Mouse (Mus musculus) liver, adult 2 months (tissue): ENCODE data around the gene Rilpl1. TPM values are rescaled to one million over a fixed set of nuclear protein-coding genes. Genes with fewer than 3 reads are reported as not detected.
A peak's percentile ranks its signal among the peaks of the same experiment; 100 is the strongest.

ENCODE experiments used
- DNase-seq: peaks from one replicate; pipeline ENCODE4 v3.0.0-alpha.2; 2011; ENCODE audit warnings: low read depth, low spot score; ENCODE audit errors: extremely low read depth
- H3K27ac ChIP-seq: fragments of 200-500 bp; replicated peaks from 2 replicates; pipeline ENCODE4 v1.5.1; 2012; ENCODE audit warnings: low read depth, mild to moderate bottlenecking, control low read depth, inconsistent platforms, low read length; ENCODE audit not compliant: insufficient read depth
- H3K27me3 ChIP-seq: fragments of 200-500 bp; 2 replicates; pipeline ENCODE4 v1.6.1; 2012; ENCODE audit warnings: mild to moderate bottlenecking, moderate library complexity, low read length, inconsistent platforms; ENCODE audit not compliant: control insufficient read depth, insufficient read depth
- H3K36me3 ChIP-seq: fragments of 200-500 bp; 2 replicates; pipeline ENCODE4 v1.6.1; 2012; ENCODE audit warnings: low read length, inconsistent platforms; ENCODE audit not compliant: control insufficient read depth, insufficient read depth
- H3K4me1 ChIP-seq: fragments of 200-500 bp; 2 replicates; pipeline ENCODE4 v1.6.1; 2011; ENCODE audit warnings: low read length; ENCODE audit not compliant: control insufficient read depth, insufficient read depth
- H3K4me3 ChIP-seq: fragments of 200-500 bp; 2 replicates; pipeline ENCODE4 v1.5.1; 2011; ENCODE audit warnings: low read depth, mild to moderate bottlenecking, control low read depth, low read length, moderate library complexity; ENCODE audit not compliant: insufficient read depth
- H3K79me2 ChIP-seq: fragments of 200-500 bp; 2 replicates; pipeline ENCODE4 v1.6.1; 2012; ENCODE audit warnings: inconsistent platforms, mild to moderate bottlenecking, low read length, moderate library complexity; ENCODE audit not compliant: control insufficient read depth, insufficient read depth
- H3K9ac ChIP-seq: fragments of 200-500 bp; 2 replicates; pipeline ENCODE4 v1.6.1; 2012; ENCODE audit warnings: low read depth, mild to moderate bottlenecking, control low read depth, inconsistent platforms, low read length
- CTCF ChIP-seq: fragments of 200-500 bp; IDR thresholded peaks from 2 replicates; pipeline ENCODE4 v1.5.1; 2011; ENCODE audit warnings: low read depth, low read length, control low read depth
- POLR2A ChIP-seq: fragments of 200-500 bp; IDR thresholded peaks from 2 replicates; pipeline ENCODE4 v1.6.1; 2011; ENCODE audit warnings: low read length, control low read depth; ENCODE audit not compliant: insufficient read depth; ENCODE audit errors: extremely low read depth
- WGBS: fragments of 180-500 bp; shearing (Covaris S2); methylation state at CpG from one replicate; pipeline ENCODE4 v1.1.7; 2018; 5-methylcytosine and 5-hydroxymethylcytosine counted together
- polyA plus RNA-seq: library from polyadenylated mRNA; depleted of rRNA; stranded (reverse); fragments of >200 nt; gene quantifications from 2 replicates; pipeline ENCODE4 v1.2.3, GENCODE M21; 2012; rRNA removed
- total RNA-seq: library from RNA; depleted of rRNA; stranded (reverse); fragments of >200 nt; gene quantifications from 2 replicates; pipeline ENCODE4 v1.2.3, GENCODE M21; 2014; rRNA removed

Gene Rilpl1
- total RNA-seq (1.4 and 1.6 TPM in 2 replicates), polyA plus RNA-seq (0.97 and 2.0 TPM in 2 replicates)

DNA sequence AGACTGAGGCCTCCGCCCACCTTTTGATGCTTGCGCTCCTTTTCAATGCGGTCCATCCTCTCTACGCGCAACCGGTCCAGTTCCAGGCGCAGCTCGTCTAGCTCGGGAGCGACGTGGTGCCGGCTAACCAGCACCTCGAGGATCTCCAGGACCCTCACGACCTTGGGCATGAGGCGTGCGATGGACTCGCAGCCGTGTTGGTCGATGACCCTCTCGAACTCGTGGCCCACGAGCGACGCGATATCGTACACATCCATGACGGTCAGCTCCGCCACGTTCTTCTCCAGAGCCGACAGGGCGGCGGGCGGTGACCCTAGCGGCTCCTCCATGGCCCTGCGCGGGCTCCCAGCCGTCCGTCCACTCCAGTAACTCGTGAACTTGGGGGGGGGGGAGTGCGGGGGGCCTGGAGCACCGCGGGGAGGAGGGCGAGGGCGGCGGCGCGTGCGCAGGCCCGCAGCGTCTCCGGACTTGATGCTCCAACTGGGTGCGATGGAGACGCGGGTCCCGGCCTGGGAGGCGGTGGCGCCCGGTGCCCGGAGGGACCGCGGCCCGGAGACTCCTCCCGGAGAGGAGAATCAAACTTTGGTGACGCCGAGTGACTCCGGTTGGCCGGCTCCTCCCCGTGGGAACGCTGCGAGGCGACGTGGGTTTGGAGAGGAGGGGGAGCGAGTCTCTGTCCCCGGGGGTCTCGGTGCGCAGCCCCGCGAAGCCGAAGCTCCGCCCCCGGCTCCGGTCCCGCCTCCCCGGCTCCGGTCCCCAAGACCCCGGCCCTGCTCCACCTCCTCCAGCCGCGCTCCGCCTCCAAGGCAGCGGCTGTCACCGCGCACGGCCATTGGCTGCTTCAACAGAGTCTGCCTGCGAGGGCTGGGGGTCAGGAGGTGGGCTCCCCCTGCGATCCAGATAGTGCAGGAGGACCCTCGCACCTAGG lies at the start of gene Rilpl1:
TSS of gene Rilpl1 (minus strand) at position 737 of the 928 bp plus-strand sequence.
- H3K36me3 ChIP-seq = no peaks in the 10 kb centered on the region
- peak within 1 kb of the TSS; percentile 81 for H3K9ac ChIP-seq
- peak within 1 kb of the TSS; percentile 68 for H3K4me3 ChIP-seq
- no peak for DNase-seq
- peak within 1 kb of the TSS; percentile 5; the same call in 1 of the 2 replicates for H3K27ac ChIP-seq
- WGBS = 2% methylated on average over 90 of the region's 96 CpGs
- peaks cover 4% of the 10 kb centered on the region; the same call in 1 of the 2 replicates for H3K4me1 ChIP-seq
- H3K79me2 ChIP-seq = 0 out of 2 replicates have a peak, but pooled peaks cover 4% of the 10 kb centered on the region
- H3K27me3 ChIP-seq = no peaks in the 10 kb centered on the region
- no peak for TF ChIP-seq CTCF
- 0 out of 2 replicates have a peak, but pooled peaks have one; percentile 6 for TF ChIP-seq POLR2A

DNA sequence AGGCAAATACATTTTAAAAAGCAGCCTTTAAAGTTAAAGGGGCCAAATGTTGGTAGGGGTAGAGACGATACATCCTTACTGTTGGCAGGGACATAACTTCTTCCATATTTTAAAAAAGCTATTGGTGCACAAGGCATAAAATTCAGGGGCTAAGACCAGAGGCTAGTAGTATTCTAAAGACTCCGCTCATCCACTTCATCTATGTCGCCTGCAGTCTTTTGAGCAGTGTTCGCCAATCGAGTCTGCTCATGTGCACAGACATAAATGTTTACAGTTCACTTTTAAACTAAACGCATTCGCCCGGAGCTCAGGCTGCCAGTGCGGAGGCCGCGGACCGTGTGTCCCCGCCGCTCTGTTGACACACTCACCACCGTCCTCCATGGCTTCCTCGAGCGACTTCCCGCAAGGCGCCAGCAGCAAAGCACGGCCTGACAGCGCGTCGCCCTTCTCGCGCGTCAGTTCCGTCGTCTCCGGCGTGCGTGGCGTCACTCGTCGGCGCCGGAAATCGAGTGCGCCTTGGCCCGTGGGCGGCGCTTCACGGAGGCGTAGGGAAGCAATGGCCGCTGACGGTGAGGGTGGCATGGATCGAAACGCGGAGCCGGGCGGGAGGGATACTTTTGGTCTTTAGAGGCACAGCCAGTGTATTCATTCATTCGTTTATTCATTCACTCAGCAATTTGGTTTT lies 47.6 kb upstream of the Rilpl1 start, which contains the start of the genes Eif2b1 and Gtf2h3:
TSS of gene Eif2b1 (minus strand) at position 499 of the 685 bp plus-strand sequence.
TSS of gene Gtf2h3 (plus strand) at position 508 of the 685 bp plus-strand sequence.
- WGBS = under 1% methylated on average over 51 of the region's 51 CpGs
- peaks cover 12% of the 10 kb centered on the region for H3K36me3 ChIP-seq
- H3K4me1 ChIP-seq = peaks cover 9% of the 10 kb centered on the region
- peak; percentile 79 for DNase-seq
- peaks cover 9% of the 10 kb centered on the region; the same call in 1 of the 2 replicates for H3K79me2 ChIP-seq
- peak within 1 kb of the TSS; percentile 11 for H3K27ac ChIP-seq
- no peaks in the 10 kb centered on the region for H3K27me3 ChIP-seq
- peak within 1 kb of the TSS; percentile 70 for H3K9ac ChIP-seq
- peak within 1 kb of the TSS; percentile 72 for H3K4me3 ChIP-seq
- no peak for TF ChIP-seq CTCF
- TF ChIP-seq POLR2A = 0 out of 2 replicates have a peak, but pooled peaks have one; percentile 67

DNA sequence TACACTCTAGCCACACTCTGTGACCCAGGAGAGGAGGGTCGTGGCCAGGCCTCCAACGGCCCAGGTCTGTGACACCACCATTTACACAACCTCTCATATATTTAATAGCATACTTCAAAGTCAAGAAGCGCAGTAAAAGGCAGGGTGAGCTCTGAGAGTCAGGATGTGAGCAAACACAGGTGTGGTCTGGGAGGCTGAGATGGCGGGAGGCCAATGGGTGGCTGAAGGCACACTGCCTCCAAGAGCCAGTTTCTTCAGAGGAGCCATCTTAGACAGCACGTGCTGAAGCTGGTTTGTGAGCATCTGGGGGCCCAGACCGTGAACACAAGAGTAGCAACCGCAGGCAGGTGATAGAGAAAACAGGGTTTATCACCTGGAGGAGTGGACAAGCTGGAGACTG lies 44.3 kb upstream of the Rilpl1 start:
- WGBS = 88% methylated on average over 7 of the region's 7 CpGs
- Histone ChIP-seq H3K36me3 (peaks cover 34% of the 10 kb centered on the region), H3K9ac (no peak overlapping the region), H3K27me3 (no peaks in the 10 kb centered on the region), H3K79me2 (peaks cover 7% of the 10 kb centered on the region; the same call in 1 of the 2 replicates), H3K4me3 (no peak overlapping the region), H3K27ac (no peak overlapping the region), H3K4me1 (peaks cover 7% of the 10 kb centered on the region)
- no peak for DNase-seq
- TF ChIP-seq CTCF (no peak), POLR2A (no peak)

DNA sequence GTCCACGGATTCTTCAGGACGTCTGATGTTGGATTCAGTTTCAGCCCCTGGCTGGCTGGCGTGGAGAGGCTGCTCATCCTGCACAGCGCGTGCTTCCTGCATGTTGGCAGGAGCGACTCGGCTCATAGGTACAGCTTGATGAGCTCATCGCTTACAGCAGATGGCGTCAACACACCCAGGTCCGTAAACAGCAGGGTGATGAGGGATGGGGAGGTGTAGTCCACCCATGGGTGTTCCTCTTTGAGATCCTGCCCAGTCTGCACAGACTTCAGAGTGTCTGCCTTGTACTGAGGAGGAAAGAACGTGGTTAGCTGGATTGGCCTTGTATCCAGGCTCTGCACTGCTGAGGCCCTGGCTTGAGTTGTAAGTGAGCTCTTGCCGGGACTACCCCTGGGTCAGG lies 39.9 kb upstream of the Rilpl1 start:
- Histone ChIP-seq H3K4me3 (no peak overlapping the region), H3K4me1 (no peaks in the 10 kb centered on the region), H3K27me3 (no peaks in the 10 kb centered on the region), H3K36me3 (peaks cover 46% of the 10 kb centered on the region), H3K9ac (no peak overlapping the region), H3K27ac (no peak overlapping the region), H3K79me2 (no peaks in the 10 kb centered on the region)
- no peak for DNase-seq
- TF ChIP-seq CTCF (no peak), POLR2A (no peak)
- 86% methylated on average over 12 of the region's 12 CpGs for WGBS

DNA sequence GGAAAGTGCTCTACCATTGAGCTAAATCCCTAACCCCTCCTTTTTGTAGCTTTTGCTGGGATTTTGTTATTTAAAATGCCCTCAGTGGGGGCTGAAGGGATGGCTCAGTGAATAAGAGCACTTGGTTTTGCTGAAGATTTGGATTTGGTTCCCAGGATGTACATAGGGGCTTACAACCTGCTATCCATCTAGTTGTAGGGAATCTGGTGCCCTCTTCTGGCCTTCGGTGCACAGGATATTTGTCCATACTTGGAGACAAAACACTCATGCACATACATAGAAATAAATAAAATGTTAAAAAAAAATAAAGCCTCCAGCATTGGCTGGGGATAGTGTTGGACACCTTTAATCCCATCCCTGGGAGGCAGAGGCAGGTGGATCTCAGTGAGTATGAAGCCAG lies 24.0 kb upstream of the Rilpl1 start:
- Histone ChIP-seq H3K4me3 (no peak overlapping the region), H3K9ac (no peak overlapping the region), H3K27ac (no peak overlapping the region), H3K36me3 (peaks cover 15% of the 10 kb centered on the region), H3K27me3 (no peaks in the 10 kb centered on the region), H3K79me2 (no peaks in the 10 kb centered on the region), H3K4me1 (peaks cover 4% of the 10 kb centered on the region; the same call in 1 of the 2 replicates)
- TF ChIP-seq POLR2A (no peak), CTCF (no peak)
- DNase-seq = no peak
- WGBS = 66% methylated on average over 1 of the region's 1 CpGs
